Mouse (Mus musculus) granulocyte monocyte progenitor cell, adult 5-6 weeks (primary cell): ENCODE measurements around the gene Egfl6. TPM values are rescaled to one million over a fixed set of nuclear protein-coding genes. Genes with fewer than 3 reads are reported as not detected.

Source experiments
- ATAC-seq: replicated peaks from 2 replicates; pipeline ENCODE4 v1.8.0; 2016; ENCODE audit warnings: mild to moderate bottlenecking, moderate TSS enrichment, inconsistent platforms; ENCODE audit not compliant: poor library complexity, severe bottlenecking
- total RNA-seq, 2 experiments: library from RNA; stranded (forward) in 1 of 2; stranded (reverse) in 1 of 2; fragments of 200-712, 200-1000 nt in 1 of 2; fragments of >200 nt in 1 of 2; fragmentation: Nextera tagmentation in 1 of 2; gene quantifications; 2 replicates each; pipeline ENCODE4 v1.2.3; 2014 to 2017

The Egfl6 gene
- total RNA-seq (2014; fragmentation: Nextera tagmentation): 0.73 TPM in 1 of 2 replicates, not detected in the other
- total RNA-seq (2017): not detected in 2 replicates

DNA sequence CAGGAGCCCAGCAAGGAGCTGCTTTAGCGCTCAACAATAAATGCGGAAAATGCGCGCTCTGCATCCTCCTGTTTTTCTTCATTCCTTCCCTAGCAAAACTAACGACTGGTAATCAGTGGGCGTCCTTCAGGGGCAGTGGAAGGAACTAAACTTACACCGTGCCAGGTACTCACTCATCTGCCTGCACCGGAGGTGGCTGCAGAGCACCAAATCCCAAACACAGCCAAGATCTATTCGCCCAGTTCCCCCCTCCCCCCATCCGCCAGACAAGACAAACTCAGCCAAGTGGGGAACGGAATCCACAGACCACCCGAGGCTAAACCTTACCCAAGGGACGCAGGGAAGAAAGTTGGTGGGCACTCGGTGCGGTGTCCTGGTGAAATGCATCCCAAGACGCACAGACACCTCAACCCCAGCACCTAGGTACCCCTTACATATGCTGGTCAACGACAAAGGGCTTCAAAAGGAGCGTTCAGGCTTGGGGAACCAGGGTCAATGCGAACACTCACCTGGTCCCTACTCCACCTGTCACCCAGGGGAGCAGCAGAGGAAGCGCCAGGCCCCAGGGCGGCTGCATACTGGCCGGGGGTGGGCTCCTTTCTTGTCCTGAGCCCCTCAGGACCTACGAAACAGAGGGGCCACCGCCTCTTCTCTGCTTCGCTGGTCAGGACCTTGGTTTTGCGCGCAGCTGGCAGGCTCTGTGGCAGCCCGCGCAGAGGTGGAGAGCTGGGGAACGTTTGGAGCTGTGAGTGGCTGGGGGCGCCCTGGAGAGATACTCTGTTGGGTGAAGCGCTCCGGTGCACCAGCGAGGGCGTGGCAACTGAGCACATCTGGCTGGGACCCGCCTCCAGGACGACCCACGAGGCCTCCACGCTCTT lies at the start of gene Egfl6:
TSS of gene Egfl6 (minus strand) at position 774 of the 878 bp plus-strand sequence.
- no peak for ATAC-seq

DNA sequence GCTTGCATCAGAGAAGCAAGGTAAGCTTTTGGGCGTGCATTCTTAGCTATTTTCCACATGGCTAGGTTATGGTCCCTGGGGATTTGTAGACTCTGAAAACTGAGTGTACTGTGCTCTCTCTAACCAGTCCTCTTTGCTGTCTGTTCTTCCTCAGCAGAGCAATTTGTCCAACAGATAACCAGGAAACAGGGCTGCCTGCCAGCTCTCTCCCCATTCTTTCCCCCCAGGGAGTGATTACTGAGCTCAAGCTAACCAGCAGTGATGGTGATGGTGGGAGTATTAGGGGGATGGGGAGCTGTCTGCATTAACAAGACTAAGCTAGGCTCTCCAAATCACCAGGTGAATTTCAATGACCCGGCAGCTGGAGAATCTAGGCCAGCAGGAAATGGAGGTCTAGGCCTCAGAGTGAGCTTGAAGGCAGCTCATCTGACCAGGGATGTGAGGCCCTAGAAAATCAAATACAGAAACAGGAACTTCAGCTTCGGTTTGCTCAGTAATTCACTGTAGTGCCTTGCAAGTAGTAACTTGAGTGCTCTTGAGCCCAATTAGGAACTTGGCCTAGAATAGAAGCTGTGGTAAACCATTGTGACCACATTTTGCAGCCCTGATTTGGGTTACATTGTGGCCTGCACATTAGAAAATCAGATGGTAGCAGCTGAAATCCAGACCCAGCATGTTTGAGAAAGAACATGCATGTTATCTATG lies 41.5 kb upstream of the Egfl6 start:
- ATAC-seq: peak; percentile 97

DNA sequence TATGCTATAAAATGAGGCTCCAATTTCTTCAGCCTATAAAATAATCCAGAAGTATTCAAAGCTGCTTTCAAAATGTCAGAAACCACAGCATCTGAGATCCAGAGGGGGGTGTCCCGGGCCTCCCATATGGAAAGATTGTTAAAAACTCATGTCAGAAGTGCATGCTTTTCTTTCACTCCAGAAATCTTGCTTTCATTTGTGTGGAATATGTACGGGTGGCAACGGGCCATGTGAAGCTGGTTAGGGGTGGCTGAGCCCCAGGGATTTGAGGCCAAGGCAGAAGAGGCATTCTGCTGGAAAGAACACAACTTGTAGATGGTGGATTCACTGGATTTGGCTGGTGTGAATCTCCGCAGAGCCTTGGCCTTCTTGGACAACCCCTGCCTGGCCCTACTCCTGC lies 40.7 kb upstream of the Egfl6 start:
- ATAC-seq: no peak

DNA sequence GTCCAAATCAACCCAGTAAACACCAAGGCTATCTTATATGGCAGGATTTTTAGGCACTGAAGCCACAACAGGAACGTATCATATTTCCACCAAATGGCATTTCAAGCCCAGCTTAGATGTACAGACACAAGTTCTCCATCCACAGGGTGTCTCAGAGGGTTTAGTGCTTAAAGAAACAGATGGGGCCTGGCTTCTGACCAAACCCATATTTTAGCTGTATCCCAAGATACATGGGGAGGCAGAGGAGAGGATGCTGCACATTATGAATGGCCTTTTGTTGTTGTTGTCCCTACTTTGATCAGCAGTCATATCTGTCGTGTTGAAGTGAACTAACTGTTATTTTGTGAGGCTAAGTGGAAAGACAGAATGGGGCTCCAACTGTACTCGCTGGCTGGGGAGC lies 37.7 kb upstream of the Egfl6 start:
- no peak for ATAC-seq

DNA sequence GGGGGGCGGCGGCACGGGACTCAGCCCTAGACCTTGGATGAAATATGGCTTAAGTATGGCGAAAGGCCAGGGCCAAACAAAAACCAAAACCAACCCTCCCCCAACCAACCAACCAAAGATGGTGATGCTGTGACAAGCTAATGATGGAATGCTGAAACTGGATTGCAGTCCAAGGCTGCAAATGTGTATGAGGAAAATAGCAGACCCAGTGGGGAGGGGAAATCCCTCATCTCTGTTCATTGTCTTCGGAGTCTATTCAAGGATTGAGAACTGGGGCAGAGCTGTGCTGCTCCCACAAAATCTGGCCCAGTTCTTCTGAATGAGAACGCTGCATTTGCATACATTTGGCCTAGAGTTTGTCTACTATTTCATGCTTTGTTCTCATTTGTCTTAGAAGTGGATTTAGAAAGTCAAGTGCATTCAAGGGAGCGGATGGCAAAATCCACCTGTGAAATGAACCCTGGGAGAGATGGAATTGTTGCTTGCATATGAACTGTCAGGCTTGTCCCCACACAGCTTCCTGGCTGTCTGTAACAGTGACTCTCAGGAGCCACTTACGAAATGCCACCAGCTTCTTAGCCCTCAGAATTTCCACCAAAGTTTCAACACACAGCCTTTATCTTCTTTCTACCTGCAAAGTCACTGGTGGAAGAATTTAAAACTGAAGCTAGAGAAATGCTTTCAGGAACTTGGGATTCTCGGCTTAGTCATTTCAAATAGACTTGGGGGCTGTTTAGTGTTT lies 36.2 kb upstream of the Egfl6 start:
- ATAC-seq: peak; percentile 59; the same call in 1 of the 2 replicates

DNA sequence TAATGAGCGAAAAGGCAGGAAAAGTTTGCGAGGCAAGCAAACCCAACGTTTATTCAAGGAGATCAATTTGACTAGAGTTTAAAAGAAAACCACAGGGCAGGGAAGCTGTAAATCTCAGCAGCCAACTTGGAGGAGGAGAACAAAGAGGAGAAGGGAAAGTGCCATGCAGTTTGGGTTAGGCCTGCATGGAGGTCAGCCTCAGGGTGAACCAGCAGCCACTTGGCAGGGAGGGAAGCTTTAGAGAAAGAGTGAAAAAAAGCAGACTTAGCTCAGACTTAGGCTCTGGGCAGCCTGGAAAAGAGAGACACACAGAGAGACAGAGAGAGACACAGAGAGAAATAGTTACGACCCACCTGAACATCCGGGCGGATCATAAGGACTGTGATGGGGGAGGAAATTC lies 35.4 kb upstream of the Egfl6 start:
- no peak for ATAC-seq

DNA sequence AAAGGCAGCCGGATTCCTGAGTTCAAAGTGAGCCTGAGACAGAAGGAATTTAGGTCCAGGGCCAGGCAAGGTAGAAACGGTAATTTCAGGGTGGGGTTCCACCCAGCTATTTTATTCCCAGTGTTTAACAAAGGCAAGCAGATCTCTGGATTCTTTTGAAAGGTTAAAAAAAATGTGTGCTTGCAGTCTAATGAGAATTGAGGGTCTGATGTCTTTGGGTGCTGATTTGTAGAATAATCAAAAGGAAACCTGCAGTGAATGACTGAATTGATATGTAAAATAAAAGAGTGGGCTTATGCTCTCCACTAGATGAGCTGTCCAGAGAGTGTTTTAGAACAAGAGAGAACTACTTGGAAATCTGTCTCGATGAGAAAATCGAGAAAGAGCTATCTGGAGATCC lies 33.6 kb upstream of the Egfl6 start:
- ATAC-seq: no peak

DNA sequence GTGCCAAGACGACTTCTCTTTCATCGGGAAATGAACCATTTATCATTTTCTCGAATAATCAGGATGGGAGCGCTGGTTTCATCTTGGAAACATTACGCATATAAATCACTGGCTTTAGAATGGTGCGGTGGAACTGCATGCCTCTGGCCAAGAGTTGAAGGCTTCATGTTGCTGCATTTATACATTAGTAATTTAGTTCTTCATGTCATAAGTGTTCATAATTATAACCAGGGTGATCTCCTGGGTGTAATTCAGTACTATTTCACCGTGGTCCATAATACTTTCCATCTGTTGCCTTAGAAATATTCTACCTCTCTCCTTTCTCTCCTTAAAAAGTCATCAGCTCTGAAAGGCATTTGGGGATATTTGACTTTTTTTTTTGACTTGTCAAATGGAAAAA lies 29.7 kb upstream of the Egfl6 start:
- no peak for ATAC-seq

DNA sequence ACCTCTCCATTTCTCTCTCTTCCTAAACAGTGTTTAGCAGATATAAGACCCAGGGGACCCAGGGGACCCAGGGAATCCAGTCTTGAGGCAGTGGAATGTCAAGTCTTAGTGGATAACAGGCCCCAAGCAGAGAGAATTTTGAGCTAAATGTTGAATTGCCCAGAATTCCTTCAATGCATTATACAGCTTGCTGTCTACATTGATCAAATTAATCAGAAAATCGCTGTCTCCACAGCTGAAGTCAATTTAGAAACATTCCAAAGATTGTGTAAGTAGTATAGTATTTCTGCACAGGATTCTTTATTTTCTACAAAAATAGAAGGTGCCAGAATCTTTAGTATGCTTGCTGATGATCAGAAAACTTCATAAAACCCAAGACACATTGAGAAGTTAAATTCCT lies 9.4 kb downstream of the Egfl6 start:
- ATAC-seq: no peak

DNA sequence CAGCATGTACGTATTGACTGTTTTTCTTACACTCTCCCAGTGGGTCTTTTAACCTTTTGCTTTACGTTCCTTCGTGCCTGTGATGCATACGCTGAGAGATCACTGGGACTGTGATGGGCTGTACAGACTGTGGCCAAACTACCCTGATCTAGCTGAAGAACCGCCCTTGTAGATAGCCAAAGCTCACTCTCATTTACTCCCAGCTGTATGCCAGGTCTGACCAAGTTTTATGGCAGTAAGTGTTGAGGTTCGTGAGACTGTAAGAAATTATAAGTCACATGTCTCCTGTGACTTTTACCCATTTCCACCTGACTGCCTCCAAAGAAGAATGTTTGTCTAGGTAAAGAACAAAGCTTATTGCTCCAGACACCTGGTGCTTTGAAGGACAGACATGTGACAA lies 19.5 kb downstream of the Egfl6 start:
- ATAC-seq: no peak

DNA sequence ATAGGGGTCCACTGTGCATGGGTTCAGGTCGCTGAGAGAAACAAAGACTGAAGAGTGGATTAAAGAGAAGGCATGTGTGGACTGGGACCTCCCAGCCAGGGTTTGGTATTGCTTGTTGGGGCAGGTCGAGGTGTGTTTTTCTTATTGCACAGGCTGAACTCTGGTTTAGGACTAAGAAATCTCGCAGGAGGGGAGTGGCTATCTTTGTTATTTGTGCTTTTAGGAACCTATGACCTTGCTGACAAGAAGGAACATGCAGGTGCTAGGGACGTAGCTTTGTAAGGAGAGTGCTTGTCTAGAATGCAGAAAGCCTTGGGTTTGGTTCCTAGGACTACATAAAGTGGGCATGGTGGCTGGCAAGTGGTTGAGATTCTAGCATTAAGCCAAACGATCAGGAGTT lies 20.1 kb downstream of the Egfl6 start:
- ATAC-seq: no peak

DNA sequence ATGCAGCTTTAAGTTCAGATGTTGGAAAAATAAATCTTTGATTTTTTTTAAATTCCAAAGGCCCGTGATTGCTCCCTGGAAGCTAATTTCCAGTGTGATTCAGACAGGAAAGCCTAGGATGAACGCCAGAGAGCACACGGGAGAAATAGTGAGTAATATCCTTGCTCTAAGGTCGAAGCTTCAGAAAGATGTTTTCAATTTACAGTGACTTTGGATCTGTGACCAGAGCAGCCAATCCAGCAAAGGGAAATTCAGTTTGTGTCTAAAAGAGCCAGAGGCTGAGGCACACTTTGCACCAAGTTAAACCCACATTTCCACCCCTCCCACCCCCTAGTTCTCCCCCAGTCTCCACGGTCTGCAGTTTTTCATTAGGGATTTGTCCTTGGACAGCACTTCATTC lies 20.6 kb downstream of the Egfl6 start:
- no peak for ATAC-seq

DNA sequence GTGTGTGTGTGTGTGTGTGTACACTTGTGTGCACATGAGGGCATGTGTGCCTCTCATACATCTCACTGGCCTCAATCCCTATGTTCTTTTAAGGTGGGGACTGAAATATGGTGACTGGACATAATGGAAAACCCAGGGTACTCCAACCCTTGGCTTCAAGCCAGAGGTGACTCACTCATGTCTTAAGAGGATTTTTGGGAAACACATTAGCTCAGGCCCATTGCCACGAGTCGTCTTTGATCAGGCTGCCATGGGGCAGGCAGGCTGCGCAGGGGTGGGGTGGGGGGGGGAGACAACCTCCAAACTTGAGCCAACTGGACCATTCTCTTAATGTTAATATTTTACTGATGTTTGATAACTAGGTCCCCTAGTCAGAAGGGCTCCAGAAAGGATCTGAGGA lies 26.2 kb downstream of the Egfl6 start:
- ATAC-seq: no peak

DNA sequence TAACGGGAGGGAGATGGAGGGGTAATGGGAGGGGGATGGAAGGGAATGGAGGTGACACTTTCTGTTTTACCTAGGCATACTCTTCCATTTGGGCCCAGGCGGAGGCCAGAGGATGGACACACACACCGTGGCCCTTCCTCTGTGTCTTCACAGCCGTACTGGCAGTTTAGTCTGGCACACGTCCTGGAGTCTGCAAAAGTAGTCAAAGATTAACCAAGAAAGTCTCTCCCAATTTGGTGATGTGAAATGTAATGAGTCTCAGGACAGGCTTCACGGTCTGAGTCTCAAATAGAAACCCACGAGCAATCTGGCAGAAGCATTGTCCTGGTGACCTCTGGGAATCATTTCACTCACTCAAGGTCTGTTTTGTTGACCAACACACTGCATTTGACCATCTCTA lies 33.2 kb downstream of the Egfl6 start:
- no peak for ATAC-seq

DNA sequence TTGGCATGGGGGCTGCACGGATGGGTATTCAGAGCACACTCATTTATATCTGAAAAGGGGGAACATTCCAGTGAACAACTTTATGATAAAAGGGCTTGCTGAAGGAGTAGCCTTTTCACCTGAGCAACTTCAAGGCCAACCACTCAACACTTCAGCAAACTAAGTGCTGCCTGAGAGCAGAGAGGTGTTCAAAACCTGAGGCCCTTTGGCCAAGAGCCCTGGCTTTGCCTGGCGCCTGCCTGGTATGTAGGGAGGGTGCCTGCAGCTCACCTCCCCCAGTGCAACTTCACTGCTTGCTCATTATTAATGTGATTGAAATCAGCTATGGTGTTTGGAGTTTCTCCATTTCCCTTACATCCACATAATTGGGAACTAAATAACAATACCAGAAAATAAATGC lies 39.0 kb downstream of the Egfl6 start:
- ATAC-seq: no peak

DNA sequence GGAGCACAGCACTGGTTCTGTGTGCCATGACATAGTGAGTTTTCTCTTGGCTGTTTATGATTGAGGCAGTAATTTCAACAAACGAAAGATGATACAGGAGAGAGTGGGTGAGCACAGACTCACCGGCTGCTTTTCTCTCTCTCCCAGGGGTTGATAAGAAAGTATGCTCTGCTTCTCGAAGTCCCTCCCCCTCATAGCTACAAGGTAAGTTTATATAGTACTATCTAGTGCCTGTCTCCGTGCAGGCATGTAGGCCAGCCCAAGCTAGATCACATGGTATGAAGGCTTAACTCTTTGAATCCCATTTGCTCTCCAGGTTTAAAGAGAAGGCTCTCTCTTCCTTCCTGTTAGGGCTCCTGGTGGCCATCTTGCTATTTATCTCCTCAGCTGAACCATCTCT lies 50.4 kb downstream of the Egfl6 start:
- no peak for ATAC-seq

DNA sequence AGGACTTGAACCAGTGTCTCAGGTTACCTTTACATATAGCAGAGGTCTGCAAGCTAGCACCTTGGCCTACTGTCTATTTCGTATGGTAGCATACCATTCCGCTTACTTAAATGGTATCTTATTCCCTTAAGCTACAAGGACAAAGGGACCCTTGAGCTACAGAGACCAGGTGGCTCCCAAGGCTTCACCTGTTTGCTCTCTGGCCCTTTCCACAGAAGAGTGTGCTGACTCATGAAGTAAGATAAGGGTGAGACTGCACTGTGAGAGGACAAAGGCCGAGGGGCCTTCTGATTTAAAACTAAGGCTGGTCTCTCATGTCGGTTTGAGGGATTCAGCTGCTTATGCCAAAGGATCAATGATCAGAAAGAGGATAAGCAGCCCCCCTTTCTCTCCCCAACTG lies 52.1 kb downstream of the Egfl6 start:
- ATAC-seq: no peak

DNA sequence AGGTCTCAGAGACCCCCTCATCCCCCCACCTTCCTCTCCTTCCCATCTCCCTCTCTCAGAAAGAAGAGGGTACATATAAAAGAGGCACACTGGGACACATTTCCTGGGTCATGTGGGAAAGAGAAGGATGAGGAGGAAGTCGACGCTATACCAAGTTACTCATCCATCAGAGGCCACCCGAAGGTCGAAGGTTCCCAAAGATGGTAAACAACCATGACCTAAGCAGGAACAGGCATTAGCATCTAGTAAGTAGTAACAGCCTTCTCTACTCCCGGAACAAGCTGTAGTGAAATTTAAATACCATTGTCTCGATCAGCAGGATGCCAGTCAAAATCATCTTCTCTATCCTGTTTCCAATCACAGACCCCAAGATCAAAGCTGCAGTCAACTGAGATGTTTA lies 53.8 kb downstream of the Egfl6 start:
- no peak for ATAC-seq

DNA sequence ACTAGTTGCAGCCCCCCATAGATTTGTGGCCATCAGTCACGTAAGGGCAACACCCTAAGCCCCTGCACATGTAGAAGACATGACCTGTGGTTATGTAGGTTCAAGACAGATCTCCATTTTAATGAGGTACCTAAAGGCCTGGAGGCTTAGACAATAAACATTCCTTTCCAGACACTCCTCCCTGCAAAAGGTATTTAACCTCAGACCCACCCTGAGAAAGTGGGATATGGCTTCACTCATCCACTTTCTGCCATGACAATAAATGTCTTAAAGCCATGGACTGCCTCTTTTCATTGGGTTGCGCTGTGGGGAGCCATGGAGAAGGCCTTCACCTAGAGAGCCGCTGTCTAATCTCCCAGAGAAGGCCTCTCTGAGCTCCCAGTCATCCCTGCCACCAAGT lies 57.4 kb downstream of the Egfl6 start:
- no peak for ATAC-seq

DNA sequence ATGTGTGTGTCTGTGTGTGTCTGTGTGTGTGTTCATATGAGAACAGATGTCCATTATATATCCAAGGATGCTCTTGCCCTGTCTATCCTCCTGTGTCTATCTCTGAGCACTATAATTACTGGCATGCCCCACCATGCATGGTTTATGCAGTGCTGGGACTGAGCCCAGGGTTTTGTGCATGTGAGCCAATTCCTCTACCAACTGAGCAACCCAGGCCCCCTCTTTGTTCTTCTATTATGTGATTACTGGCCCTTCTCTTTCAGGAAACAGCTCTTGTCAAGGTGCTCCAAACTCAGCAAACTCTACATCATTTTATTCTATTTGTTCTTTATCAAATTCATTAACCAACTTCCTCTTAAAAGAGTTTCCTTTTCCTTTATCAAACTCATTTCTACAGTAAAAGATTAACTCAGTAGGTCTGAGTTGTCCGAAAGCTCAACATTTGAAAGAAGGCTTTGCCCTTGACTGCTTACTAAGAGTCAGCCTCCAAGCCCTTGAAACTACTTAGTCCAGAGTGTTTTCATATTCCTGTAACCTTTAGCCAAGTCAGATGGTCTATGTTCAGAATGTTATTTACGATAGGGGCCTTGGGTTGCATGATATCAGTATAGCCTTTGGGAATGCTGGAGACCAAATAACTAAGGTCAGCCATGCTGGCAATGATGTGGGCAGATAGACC lies 59.7 kb downstream of the Egfl6 start:
- no peak for ATAC-seq

DNA sequence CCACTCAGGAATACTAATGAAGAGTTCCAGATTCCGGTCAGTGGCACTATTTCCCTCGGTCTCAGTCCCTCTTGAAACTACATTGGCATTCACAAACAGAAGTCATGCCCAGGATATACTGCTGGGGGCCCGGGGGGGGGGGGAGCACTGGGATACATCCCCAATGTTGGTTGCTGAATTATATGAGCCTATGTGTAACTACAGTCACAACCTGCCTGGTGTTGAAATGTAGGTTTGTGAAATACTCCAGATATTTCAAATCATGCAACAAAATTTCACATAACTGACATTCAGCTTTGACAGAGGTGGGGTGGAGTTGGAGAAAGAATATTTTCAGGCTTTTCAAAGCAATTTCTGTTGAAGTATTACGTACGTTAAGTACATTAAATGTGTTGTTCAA lies 64.7 kb downstream of the Egfl6 start:
- ATAC-seq: peak; percentile 87
